Mouse (Mus musculus): ENCODE results near the gene Enthd1. TPM values are rescaled to one million over a fixed set of nuclear protein-coding genes. Genes with fewer than 3 reads are reported as not detected.

Enthd1 gene
- total and polyA plus RNA-seq, 3 experiments = not detected

DNA sequence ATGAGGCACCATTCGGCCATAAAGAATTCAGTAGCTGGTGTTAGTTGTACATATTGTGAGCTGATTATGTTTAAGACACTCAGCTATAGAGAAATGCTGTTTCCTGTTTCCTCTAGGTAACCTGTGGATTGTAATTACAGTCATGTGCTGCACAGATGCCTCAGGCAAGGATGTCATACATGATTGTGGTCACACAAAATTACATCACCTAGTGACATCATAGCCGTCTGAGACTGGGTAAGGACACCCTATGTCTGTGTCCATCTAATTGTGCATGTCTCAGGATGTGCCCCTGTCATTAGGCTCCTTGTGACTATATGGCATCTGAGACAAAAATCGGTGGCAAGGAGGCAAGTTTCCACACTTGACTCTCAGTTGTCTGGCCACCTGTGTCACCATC is 2.5 kb downstream of the Enthd1 start:
- Histone ChIP-seq H3K9ac (ENCODE audit: insufficient read depth, low read depth) (no peak overlapping the region), H3K4me3 (replicated peaks in 1 of 3; ENCODE audit: low read depth in 2 of 3, low read length in 2 of 3, poor library complexity in 1 of 3) (no peak overlapping the region), H3K27me3 (replicated peaks) (no peaks in the 10 kb centered on the region), H3K4me1 (ENCODE audit: control insufficient read depth in 1 of 2, insufficient read depth in 2 of 2) (peaks cover 10 to 52% of the 10 kb centered on the region in 2 experiments), H3K27ac (ENCODE audit: insufficient read depth, low read depth) (no peak overlapping the region), H3K79me2 (replicated peaks; ENCODE audit: control insufficient read depth, extremely low read depth, insufficient read depth, poor library complexity, severe bottlenecking) (no peaks in the 10 kb centered on the region), H3K9me3 (replicated peaks; ENCODE audit: low read length) (no peaks in the 10 kb centered on the region), H3K36me3 (replicated peaks in 1 of 2; ENCODE audit: control insufficient read depth in 1 of 2, insufficient read depth in 1 of 2, low read length in 1 of 2) (no peaks in the 10 kb centered on the region), H3K4me2 (ENCODE audit: insufficient read depth, low read depth, poor library complexity, severe bottlenecking) (no peak overlapping the region)
- in situ Hi-C loops (cut with MboI; ENCODE audit: low pct_ligation_motif_present, low pct_unique_long_range_greater_than_20kb, low sequenced_read_pairs) = no loop called here
- TF ChIP-seq ELF1 (IDR thresholded peaks at IDR 0.05; ENCODE audit: low read depth, low read length) (no peak), BHLHE40 (IDR thresholded peaks at IDR 0.05; ENCODE audit: low read depth, low read length) (peak; percentile 29; the same call in 1 of the 2 replicates)
- no peak for DNase-seq (ENCODE audit: extremely low read depth)
- dilution Hi-C loops (cut with MboI; ENCODE audit: extremely low pct_ligation_motif_present, extremely low pct_unique_long_range_greater_than_20kb, low sequenced_read_pairs) = no loop called here

DNA sequence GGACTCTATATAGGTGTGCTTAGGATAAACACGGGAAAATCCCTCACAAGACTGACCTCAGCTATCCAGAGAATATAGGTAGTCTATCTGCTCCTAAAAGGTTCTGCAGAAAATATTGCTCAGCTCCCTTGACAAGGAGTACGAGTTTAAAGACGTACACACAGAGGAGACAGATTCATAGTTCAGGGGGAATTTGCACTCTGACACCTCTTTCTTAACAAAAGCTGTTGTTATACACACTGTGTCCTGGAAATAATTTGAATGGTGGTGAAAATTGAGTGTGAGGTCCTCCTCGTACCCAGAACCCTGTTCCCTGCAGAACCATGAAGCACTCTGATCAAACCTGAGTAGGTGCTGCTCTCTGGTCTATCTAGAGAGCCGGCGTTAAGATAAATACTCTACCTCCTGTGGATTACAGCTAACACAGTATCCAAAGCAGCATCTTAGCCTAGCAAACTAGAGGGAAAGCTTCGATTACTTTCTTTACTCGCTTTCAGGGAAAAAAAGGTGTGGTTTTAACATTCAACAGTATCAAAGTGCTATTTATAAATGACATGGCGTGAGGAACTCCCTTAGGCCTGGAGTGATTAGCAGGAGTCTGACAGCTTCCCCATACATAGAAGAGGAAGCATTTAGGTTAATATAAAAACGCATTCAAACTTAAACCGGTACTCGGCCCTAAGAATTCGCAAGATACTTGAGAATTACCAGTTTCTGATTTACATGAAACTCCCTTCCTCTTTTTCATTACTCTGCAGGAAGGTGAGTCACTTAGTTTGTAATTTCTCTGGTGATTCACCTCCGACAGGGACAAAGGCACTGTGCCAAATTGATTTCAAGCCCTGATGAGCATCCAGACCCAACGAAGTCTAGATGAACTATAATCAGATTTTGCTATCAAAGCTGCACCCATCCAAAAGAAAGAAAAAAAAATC is 4.0 kb downstream of the Enthd1 start:
- Histone ChIP-seq H3K9me3 (replicated peaks; ENCODE audit: low read length) (no peaks in the 10 kb centered on the region), H3K79me2 (replicated peaks; ENCODE audit: control insufficient read depth, extremely low read depth, insufficient read depth, poor library complexity, severe bottlenecking) (no peaks in the 10 kb centered on the region), H3K36me3 (replicated peaks in 1 of 2; ENCODE audit: control insufficient read depth in 1 of 2, insufficient read depth in 1 of 2, low read length in 1 of 2) (no peaks in the 10 kb centered on the region), H3K27me3 (replicated peaks) (no peaks in the 10 kb centered on the region), H3K9ac (ENCODE audit: insufficient read depth, low read depth) (no peak overlapping the region), H3K4me1 (ENCODE audit: control insufficient read depth in 1 of 2, insufficient read depth in 2 of 2) (peaks cover 8 to 40% of the 10 kb centered on the region in 2 experiments; a peak in 2 of 4 replicates), H3K4me2 (ENCODE audit: insufficient read depth, low read depth, poor library complexity, severe bottlenecking) (peak overlapping the region; percentile 44; the same call in 1 of the 2 replicates), H3K27ac (ENCODE audit: insufficient read depth, low read depth) (no peak overlapping the region), H3K4me3 (replicated peaks in 1 of 3; ENCODE audit: low read depth in 2 of 3, low read length in 2 of 3, poor library complexity in 1 of 3) (no peak overlapping the region)
- TF ChIP-seq TBP (conservative IDR thresholded peaks at IDR 0.05; ENCODE audit: low read depth, low read length) (no peak), RAD21 (IDR thresholded peaks at IDR 0.05; ENCODE audit: low read depth, low read length) (no peak), E2F4 (IDR thresholded peaks at IDR 0.05; ENCODE audit: insufficient replicate concordance, low read depth, low read length) (no peak), NRF1 (IDR thresholded peaks at IDR 0.05; ENCODE audit: low read depth, low read length) (no peak)
- DNase-seq (ENCODE audit: extremely low read depth) = no peak
- in situ Hi-C loops (cut with MboI; ENCODE audit: low pct_ligation_motif_present, low pct_unique_long_range_greater_than_20kb, low sequenced_read_pairs) = no loop called here
- dilution Hi-C loops (cut with MboI; ENCODE audit: extremely low pct_ligation_motif_present, extremely low pct_unique_long_range_greater_than_20kb, low sequenced_read_pairs) = no loop called here

DNA sequence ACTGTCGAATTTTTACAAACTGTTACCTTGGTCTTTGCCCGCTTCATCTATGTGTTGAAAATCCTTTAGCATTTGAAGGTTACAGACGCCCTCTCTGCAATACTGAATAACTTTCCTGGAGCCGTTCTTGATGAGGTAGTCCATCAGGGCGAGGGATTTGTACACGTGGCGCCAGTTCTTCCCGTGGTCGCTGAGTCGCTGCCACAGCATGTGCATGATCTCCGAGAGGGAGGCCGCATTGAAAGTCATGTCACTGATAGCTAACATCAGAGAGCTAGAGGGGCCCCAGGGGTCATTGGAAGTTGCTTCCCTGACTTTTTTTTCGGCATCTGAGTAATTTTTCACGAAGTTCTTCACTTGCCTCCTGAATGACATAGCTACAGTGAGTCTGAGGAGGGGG is 5.0 kb downstream of the Enthd1 start:
- no peaks in the 10 kb centered on the region for H3K79me2 ChIP-seq (replicated peaks; ENCODE audit: control insufficient read depth, extremely low read depth, insufficient read depth, poor library complexity, severe bottlenecking)
- in situ Hi-C loops (cut with MboI; ENCODE audit: low pct_ligation_motif_present, low pct_unique_long_range_greater_than_20kb, low sequenced_read_pairs) (no loop called here), dilution Hi-C loops (cut with MboI; ENCODE audit: extremely low pct_ligation_motif_present, extremely low pct_unique_long_range_greater_than_20kb, low sequenced_read_pairs) (no loop called here)
- no peak overlapping the region for H3K9ac ChIP-seq (ENCODE audit: insufficient read depth, low read depth)
- no peaks in the 10 kb centered on the region for H3K27me3 ChIP-seq (replicated peaks)
- no peak overlapping the region for H3K4me2 ChIP-seq (ENCODE audit: insufficient read depth, low read depth, poor library complexity, severe bottlenecking)
- no peak for DNase-seq (ENCODE audit: extremely low read depth)
- H3K4me1 ChIP-seq (ENCODE audit: control insufficient read depth in 1 of 2, insufficient read depth in 2 of 2) = peaks cover 8 to 41% of the 10 kb centered on the region in 2 experiments; a peak in 2 of 4 replicates
- H3K36me3 ChIP-seq (replicated peaks in 1 of 2; ENCODE audit: control insufficient read depth in 1 of 2, insufficient read depth in 1 of 2, low read length in 1 of 2) = no peaks in the 10 kb centered on the region
- TF ChIP-seq ZKSCAN1 (IDR thresholded peaks at IDR 0.05; ENCODE audit: borderline replicate concordance, low read depth, low read length) (no peak), SIN3A (IDR thresholded peaks at IDR 0.05; ENCODE audit: low read length) (no peak)
- H3K9me3 ChIP-seq (replicated peaks; ENCODE audit: low read length) = no peaks in the 10 kb centered on the region
- no peak overlapping the region for H3K4me3 ChIP-seq (replicated peaks in 1 of 3; ENCODE audit: low read depth in 2 of 3, low read length in 2 of 3, poor library complexity in 1 of 3)
- H3K27ac ChIP-seq (ENCODE audit: insufficient read depth, low read depth) = no peak overlapping the region

Data from CH12.LX (cell line).